In genomic region chr8:102907444-102907843, GRCm38 (mm10) we compare ENCODE assay signal across 27 mouse cellular contexts.
DNase-seq lines count a peak whose midpoint lies in the region; ATAC-seq lines count a peak whose summit lies in the region.
"Had no signal": no experiment of that assay in that cellular context is flagged by ENCODE, and none has a peak within 500 bp of the region (broad histone marks: within the 10 kb centered on the region; RNA-seq: fewer than 3 reads in every experiment).

No protein-coding gene starts in this region.

- no peak overlapping the region for H3K27ac ChIP-seq in kidney, embryonic 16.5 days (ENCODE audit: low read length)
- H3K27ac ChIP-seq in embryonic facial prominence, embryonic 10.5 days (replicated peaks): no peak overlapping the region
- H3K27ac ChIP-seq: forebrain, embryonic 13.5 days; gastrocnemius, adult 2 months; hindbrain, embryonic 13.5 days; limb, embryonic 12.5 days; midbrain, embryonic 12.5 days; neural tube, embryonic 12.5 days; stomach, postnatal 0 days had no signal

- ATAC-seq in kidney, embryonic 16.5 days (ENCODE audit: low FRiP score, low TSS enrichment): peak; percentile 95
- ATAC-seq: forebrain, embryonic 13.5 days; intestine, postnatal 0 days had no signal

- no peaks in the 10 kb centered on the region for H3K27me3 ChIP-seq in kidney, embryonic 16.5 days (ENCODE audit: insufficient read depth, low read length)
- H3K27me3 ChIP-seq in embryonic facial prominence, embryonic 10.5 days (replicated peaks; ENCODE audit: low read depth, poor library complexity, severe bottlenecking): no peaks in the 10 kb centered on the region
- H3K27me3 ChIP-seq: forebrain, embryonic 13.5 days; hindbrain, embryonic 13.5 days; limb, embryonic 12.5 days; midbrain, embryonic 12.5 days; neural tube, embryonic 12.5 days had no signal

- no peak overlapping the region for H3K9ac ChIP-seq in kidney, embryonic 16.5 days (replicated peaks; ENCODE audit: low read length)
- H3K9ac ChIP-seq: forebrain, embryonic 13.5 days; hindbrain, embryonic 13.5 days; limb, embryonic 12.5 days; midbrain, embryonic 12.5 days; neural tube, embryonic 12.5 days had no signal

- H3K4me3 ChIP-seq in kidney, embryonic 16.5 days (ENCODE audit: low read length): no peak overlapping the region
- no peak overlapping the region for H3K4me3 ChIP-seq in embryonic facial prominence, embryonic 10.5 days
- H3K4me3 ChIP-seq: forebrain, embryonic 13.5 days; gastrocnemius, adult 2 months; hindbrain, embryonic 13.5 days; limb, embryonic 12.5 days; midbrain, embryonic 12.5 days; myocyte; neural tube, embryonic 12.5 days had no signal

- H3K36me3 ChIP-seq in kidney, embryonic 16.5 days (ENCODE audit: insufficient read depth, low read length): no peaks in the 10 kb centered on the region
- no peaks in the 10 kb centered on the region for H3K36me3 ChIP-seq in embryonic facial prominence, embryonic 10.5 days (replicated peaks)
- H3K36me3 ChIP-seq: hindbrain, embryonic 13.5 days; limb, embryonic 12.5 days; midbrain, embryonic 12.5 days; neural tube, embryonic 12.5 days had no signal

- 17% methylated on average over 2 of the region's 2 CpGs for WGBS in kidney, embryonic 16.5 days
- 36% methylated on average over 2 of the region's 2 CpGs for WGBS in embryonic facial prominence, embryonic 10.5 days

- H3K4me1 ChIP-seq in kidney, embryonic 16.5 days (ENCODE audit: insufficient read depth, low read length): 0 out of 2 replicates have a peak, but pooled peaks cover 3% of the 10 kb centered on the region
- H3K4me1 ChIP-seq in embryonic facial prominence, embryonic 10.5 days: peaks cover 9% of the 10 kb centered on the region
- H3K4me1 ChIP-seq: forebrain, embryonic 13.5 days; hindbrain, embryonic 13.5 days; limb, embryonic 12.5 days; midbrain, embryonic 12.5 days; neural tube, embryonic 12.5 days had no signal

- H3K9me3 ChIP-seq in kidney, embryonic 16.5 days (ENCODE audit: low read length): no peaks in the 10 kb centered on the region
- H3K9me3 ChIP-seq in embryonic facial prominence, embryonic 10.5 days: 0 out of 2 replicates have a peak, but pooled peaks cover 2% of the 10 kb centered on the region
- H3K9me3 ChIP-seq: forebrain, embryonic 13.5 days; hindbrain, embryonic 13.5 days; limb, embryonic 12.5 days; midbrain, embryonic 12.5 days; neural tube, embryonic 12.5 days had no signal

- H3K4me2 ChIP-seq in kidney, embryonic 16.5 days (replicated peaks; ENCODE audit: low read depth, low read length): no peak overlapping the region
- H3K4me2 ChIP-seq: forebrain, embryonic 13.5 days; heart, embryonic 11.5 days; hindbrain, embryonic 13.5 days; limb, embryonic 12.5 days; midbrain, embryonic 12.5 days; neural tube, embryonic 12.5 days had no signal

- DNase-seq in kidney, adult 11 months: no peak
- peak; percentile 2 for DNase-seq in lung, postnatal 10 days
- no peak for DNase-seq in lung, postnatal 14 days
- DNase-seq in embryonic facial prominence, embryonic 10.5 days (ENCODE audit: low spot score): peak; percentile 49
- DNase-seq in right cerebral cortex, postnatal 4 days: no peak
- no peak for DNase-seq in frontal cortex, postnatal 36 days (ENCODE audit: low spot score in 2 of 2)
- DNase-seq: adrenal gland, adult 2 months; B cell, adult 2 months; cerebellum, adult 2 months; cerebellum, postnatal 25 days; gastrocnemius, adult 2 months; gastrocnemius, postnatal 36 days; heart, adult 18-20 months; heart, postnatal 36 days; right cerebral cortex, adult 18-20 months; thymus, adult 18-20 months; thymus, postnatal 25 days had no signal

Comparison
In these comparisons a context has a peak if more than half of its experiments do, and no peak if none do; other contexts are left out.
1. DNase-seq: peak in lung, postnatal 10 days (single experiment) and embryonic facial prominence, embryonic 10.5 days (single experiment); none in kidney, adult 11 months (single experiment), lung, postnatal 14 days (single experiment), right cerebral cortex, postnatal 4 days (single experiment) and frontal cortex, postnatal 36 days (0 of 2).